Mouse (Mus musculus): ENCODE measurements at regions not wholly inside any gene's neighbourhood (a gene's known extent, or its start where the extent isn't known, plus 50 kb on each side); places are given as distances from the start of the nearest gene placed in this dataset.

GRCm38 (mm10) chr4:124542696-124543095 lies 67.9 kb downstream of the 3100002H09Rik start:
- Histone ChIP-seq H3K9ac (no peak overlapping the region), H3K4me1 (no peaks in the 10 kb centered on the region), H3K4me2 (replicated peaks) (no peak overlapping the region), H3K36me3 (no peaks in the 10 kb centered on the region), H3K27me3 (no peaks in the 10 kb centered on the region), H3K9me3 (no peaks in the 10 kb centered on the region), H3K4me3 (no peak overlapping the region), H3K27ac (no peak overlapping the region)
- WGBS: 80% methylated on average over 5 of the region's 5 CpGs
- no peak for ATAC-seq (ENCODE audit: insufficient number of reproducible peaks, insufficient read depth, low FRiP score, low TSS enrichment)

- WGBS: 85% methylated on average over 5 of the region's 5 CpGs
- ATAC-seq (ENCODE audit: insufficient number of reproducible peaks, insufficient read depth, low FRiP score, low TSS enrichment): no peak
- no peak overlapping the region for H3K9ac ChIP-seq
- no peaks in the 10 kb centered on the region for H3K27me3 ChIP-seq
- no peak overlapping the region for H3K4me3 ChIP-seq
- no peaks in the 10 kb centered on the region for H3K9me3 ChIP-seq
- no peaks in the 10 kb centered on the region for H3K4me1 ChIP-seq
- no peak overlapping the region for H3K4me2 ChIP-seq (replicated peaks)
- no peak overlapping the region for H3K27ac ChIP-seq
- no peaks in the 10 kb centered on the region for H3K36me3 ChIP-seq
These were observed 72.1 kb downstream of the 3100002H09Rik start for GRCm38 (mm10) chr4:124538471-124538870.

GRCm38 (mm10) chr4:124537681-124538080 lies 72.9 kb downstream of the 3100002H09Rik start:
- Histone ChIP-seq H3K27me3 (no peaks in the 10 kb centered on the region), H3K4me2 (replicated peaks) (no peak overlapping the region), H3K36me3 (no peaks in the 10 kb centered on the region), H3K4me1 (no peaks in the 10 kb centered on the region), H3K4me3 (no peak overlapping the region), H3K9ac (no peak overlapping the region), H3K9me3 (no peaks in the 10 kb centered on the region), H3K27ac (no peak overlapping the region)
- no peak for ATAC-seq (ENCODE audit: insufficient number of reproducible peaks, insufficient read depth, low FRiP score, low TSS enrichment)
- WGBS: 78% methylated on average over 5 of the region's 5 CpGs

- Histone ChIP-seq H3K4me2 (replicated peaks) (no peak overlapping the region), H3K4me1 (no peaks in the 10 kb centered on the region), H3K36me3 (no peaks in the 10 kb centered on the region), H3K27me3 (no peaks in the 10 kb centered on the region), H3K9ac (no peak overlapping the region), H3K4me3 (no peak overlapping the region), H3K27ac (no peak overlapping the region), H3K9me3 (no peaks in the 10 kb centered on the region)
- WGBS: 43% methylated on average over 6 of the region's 6 CpGs
- ATAC-seq (ENCODE audit: insufficient number of reproducible peaks, insufficient read depth, low FRiP score, low TSS enrichment): no peak
These were observed 77.0 kb downstream of the 3100002H09Rik start for GRCm38 (mm10) chr4:124533614-124534013.

GRCm38 (mm10) chr4:124530596-124530995 lies 80.0 kb downstream of the 3100002H09Rik start:
- Histone ChIP-seq H3K4me3 (no peak overlapping the region), H3K4me2 (replicated peaks) (no peak overlapping the region), H3K9me3 (no peaks in the 10 kb centered on the region), H3K9ac (no peak overlapping the region), H3K27me3 (0 out of 2 replicates have a peak, but pooled peaks cover 4% of the 10 kb centered on the region), H3K36me3 (no peaks in the 10 kb centered on the region), H3K27ac (no peak overlapping the region), H3K4me1 (no peaks in the 10 kb centered on the region)
- 63% methylated on average over 9 of the region's 9 CpGs for WGBS
- ATAC-seq (ENCODE audit: insufficient number of reproducible peaks, insufficient read depth, low FRiP score, low TSS enrichment): no peak

GRCm38 (mm10) chr4:124526822-124527221 lies 83.8 kb downstream of the 3100002H09Rik start:
- 29% methylated on average over 10 of the region's 10 CpGs for WGBS
- ATAC-seq (ENCODE audit: insufficient number of reproducible peaks, insufficient read depth, low FRiP score, low TSS enrichment): no peak

GRCm38 (mm10) chr4:124526362-124526761 lies 84.2 kb downstream of the 3100002H09Rik start:
- Histone ChIP-seq H3K36me3 (no peaks in the 10 kb centered on the region), H3K27me3 (peaks cover 11% of the 10 kb centered on the region; the same call in 1 of the 2 replicates), H3K4me2 (replicated peaks) (no peak overlapping the region), H3K4me3 (no peak overlapping the region), H3K4me1 (no peaks in the 10 kb centered on the region), H3K9ac (no peak overlapping the region), H3K9me3 (no peaks in the 10 kb centered on the region), H3K27ac (no peak overlapping the region)
- no peak for ATAC-seq (ENCODE audit: insufficient number of reproducible peaks, insufficient read depth, low FRiP score, low TSS enrichment)
- WGBS: 42% methylated on average over 9 of the region's 9 CpGs

More at GRCm38 (mm10) chr4:124526822-124527221, 83.8 kb downstream of the 3100002H09Rik start:
- Histone ChIP-seq H3K4me2 (replicated peaks) (no peak overlapping the region), H3K4me1 (no peaks in the 10 kb centered on the region), H3K27me3 (peaks cover 11% of the 10 kb centered on the region; the same call in 1 of the 2 replicates), H3K4me3 (no peak overlapping the region), H3K9me3 (no peaks in the 10 kb centered on the region), H3K36me3 (no peaks in the 10 kb centered on the region), H3K27ac (no peak overlapping the region), H3K9ac (no peak overlapping the region)

GRCm38 (mm10) chr4:124520309-124520708 lies 90.3 kb downstream of the 3100002H09Rik start:
- H3K27me3 ChIP-seq: peaks cover 12% of the 10 kb centered on the region; the same call in 1 of the 2 replicates
- H3K27ac ChIP-seq: no peak overlapping the region
- H3K36me3 ChIP-seq: no peaks in the 10 kb centered on the region
- H3K4me3 ChIP-seq: no peak overlapping the region
- H3K4me2 ChIP-seq (replicated peaks): no peak overlapping the region
- H3K4me1 ChIP-seq: no peaks in the 10 kb centered on the region
- no peak for ATAC-seq (ENCODE audit: insufficient number of reproducible peaks, insufficient read depth, low FRiP score, low TSS enrichment)
- no peak overlapping the region for H3K9ac ChIP-seq
- 67% methylated on average over 9 of the region's 9 CpGs for WGBS
- no peaks in the 10 kb centered on the region for H3K9me3 ChIP-seq

GRCm38 (mm10) chr4:124511761-124512160 lies 98.8 kb downstream of the 3100002H09Rik start:
- WGBS: 69% methylated on average over 16 of the region's 16 CpGs
- H3K4me1 ChIP-seq: 0 out of 2 replicates have a peak, but pooled peaks cover under 1% of the 10 kb centered on the region
- H3K4me3 ChIP-seq: no peak overlapping the region
- no peak for ATAC-seq (ENCODE audit: insufficient number of reproducible peaks, insufficient read depth, low FRiP score, low TSS enrichment)
- no peak overlapping the region for H3K9ac ChIP-seq
- no peak overlapping the region for H3K4me2 ChIP-seq (replicated peaks)
- H3K36me3 ChIP-seq: no peaks in the 10 kb centered on the region
- H3K27ac ChIP-seq: no peak overlapping the region
- H3K9me3 ChIP-seq: no peaks in the 10 kb centered on the region
- 0 out of 2 replicates have a peak, but pooled peaks cover 7% of the 10 kb centered on the region for H3K27me3 ChIP-seq

- Histone ChIP-seq H3K4me2 (replicated peaks) (no peak overlapping the region), H3K27me3 (0 out of 2 replicates have a peak, but pooled peaks cover 7% of the 10 kb centered on the region), H3K9ac (no peak overlapping the region), H3K4me3 (no peak overlapping the region), H3K4me1 (0 out of 2 replicates have a peak, but pooled peaks cover 3% of the 10 kb centered on the region), H3K9me3 (no peaks in the 10 kb centered on the region), H3K36me3 (no peaks in the 10 kb centered on the region), H3K27ac (no peak overlapping the region)
- WGBS: 72% methylated on average over 3 of the region's 3 CpGs
- ATAC-seq (ENCODE audit: insufficient number of reproducible peaks, insufficient read depth, low FRiP score, low TSS enrichment): no peak
These were observed 99.8 kb downstream of the 3100002H09Rik start for GRCm38 (mm10) chr4:124510816-124511215.

GRCm38 (mm10) chr4:124509695-124510094 lies 100.9 kb downstream of the 3100002H09Rik start:
- no peak for ATAC-seq (ENCODE audit: insufficient number of reproducible peaks, insufficient read depth, low FRiP score, low TSS enrichment)
- Histone ChIP-seq H3K9ac (no peak overlapping the region), H3K36me3 (no peaks in the 10 kb centered on the region), H3K4me3 (no peak overlapping the region), H3K9me3 (no peaks in the 10 kb centered on the region), H3K27me3 (0 out of 2 replicates have a peak, but pooled peaks cover 7% of the 10 kb centered on the region), H3K4me2 (replicated peaks) (no peak overlapping the region), H3K4me1 (0 out of 2 replicates have a peak, but pooled peaks cover 3% of the 10 kb centered on the region), H3K27ac (no peak overlapping the region)
- 81% methylated on average over 5 of the region's 5 CpGs for WGBS

- Histone ChIP-seq H3K4me3 (no peak overlapping the region), H3K27me3 (0 out of 2 replicates have a peak, but pooled peaks cover 7% of the 10 kb centered on the region), H3K27ac (no peak overlapping the region), H3K4me1 (0 out of 2 replicates have a peak, but pooled peaks cover 3% of the 10 kb centered on the region), H3K9ac (no peak overlapping the region), H3K4me2 (replicated peaks) (no peak overlapping the region), H3K36me3 (no peaks in the 10 kb centered on the region), H3K9me3 (no peaks in the 10 kb centered on the region)
- 52% methylated on average over 10 of the region's 10 CpGs for WGBS
- ATAC-seq (ENCODE audit: insufficient number of reproducible peaks, insufficient read depth, low FRiP score, low TSS enrichment): no peak
These were observed 104.4 kb downstream of the 3100002H09Rik start for GRCm38 (mm10) chr4:124506083-124506647.

Data from embryonic facial prominence, embryonic 12.5 days (tissue).